Mouse (Mus musculus) T-helper 2 cell (primary cell): ENCODE results near the gene Setd6.

Experiments
- in situ Hi-C: fragments of 300-600 bp; cut with MboI, MseI; formaldehyde crosslinking; loops from one replicate; pipeline ENCODE4 v1.15.1; 2025; ENCODE audit warnings: high pct_unique_total_duplicates

Gene Setd6

GRCm38 (mm10) chr8:95715676-95716531 is at the start of gene Setd6:
Gene Setd6, plus strand, starts transcription at chr8:95715881.
- in situ Hi-C loops, result no loop called here

GRCm38 (mm10) chr8:95668163-95668958 is 47.3 kb upstream of the Setd6 start:
- in situ Hi-C loops, result no loop called here

- in situ Hi-C loops, result no loop called here
These were observed 45.7 kb upstream of the Setd6 start for GRCm38 (mm10) chr8:95669967-95670366.

GRCm38 (mm10) chr8:95671861-95672260 is 43.8 kb upstream of the Setd6 start:
- in situ Hi-C loops, result no loop called here

- in situ Hi-C loops, result no loop called here
These were observed 42.9 kb upstream of the Setd6 start for GRCm38 (mm10) chr8:95672811-95673210.

GRCm38 (mm10) chr8:95676631-95677030 is 39.0 kb upstream of the Setd6 start, which contains the start of gene Ndrg4:
Gene Ndrg4, plus strand, starts transcription at chr8:95676980.
- in situ Hi-C loops, result no loop called here

- in situ Hi-C loops, result no loop called here
These were observed 38.1 kb upstream of the Setd6 start for GRCm38 (mm10) chr8:95677591-95678023.

- in situ Hi-C loops, result no loop called here
These were observed 37.6 kb upstream of the Setd6 start for GRCm38 (mm10) chr8:95678024-95678611.

GRCm38 (mm10) chr8:95688073-95688672 is 27.5 kb upstream of the Setd6 start:
- in situ Hi-C loops, result no loop called here

GRCm38 (mm10) chr8:95690929-95691541 is 24.6 kb upstream of the Setd6 start:
- in situ Hi-C loops, result no loop called here

- in situ Hi-C loops, result loop anchor here (5.0 kb wide), 1 partner anchor 92 kb away; no protein-coding TSS in a partner anchor
These were observed 21.1 kb upstream of the Setd6 start for GRCm38 (mm10) chr8:95694631-95695030.

- in situ Hi-C loops, result loop anchor here (5.0 kb wide), 1 partner anchor 94 kb away; no protein-coding TSS in a partner anchor
These were observed 19.0 kb upstream of the Setd6 start for GRCm38 (mm10) chr8:95696661-95697060.

GRCm38 (mm10) chr8:95697128-95697527 is 18.6 kb upstream of the Setd6 start:
- in situ Hi-C loops, result loop anchor here (5.0 kb wide), 1 partner anchor 95 kb away; no protein-coding TSS in a partner anchor

GRCm38 (mm10) chr8:95698179-95698578 is 17.5 kb upstream of the Setd6 start:
- in situ Hi-C loops, result loop anchor here (5.0 kb wide), 1 partner anchor 96 kb away; no protein-coding TSS in a partner anchor

GRCm38 (mm10) chr8:95700282-95700681 is 15.4 kb upstream of the Setd6 start:
- in situ Hi-C loops, result no loop called here

GRCm38 (mm10) chr8:95701809-95702208 is 13.9 kb upstream of the Setd6 start:
- in situ Hi-C loops, result no loop called here

GRCm38 (mm10) chr8:95702480-95703446 is 12.9 kb upstream of the Setd6 start:
- in situ Hi-C loops, result no loop called here

GRCm38 (mm10) chr8:95703461-95704260 is 12.0 kb upstream of the Setd6 start:
- in situ Hi-C loops, result no loop called here

GRCm38 (mm10) chr8:95704538-95704937 is 11.1 kb upstream of the Setd6 start:
- in situ Hi-C loops, result no loop called here
